Mouse (Mus musculus) ovary, postnatal 10 days (tissue): ENCODE results near the gene Emc7.
"Not testable (repeated sequence)": the region's sequence is repeated elsewhere in the genome, so short reads cannot be mapped to it uniquely, and the experiment has no call there.

ENCODE experiments used
- DNase-seq: peaks from one replicate; pipeline ENCODE4 v3.0.0; 2022; ENCODE audit warnings: low spot score

The Emc7 gene

DNA sequence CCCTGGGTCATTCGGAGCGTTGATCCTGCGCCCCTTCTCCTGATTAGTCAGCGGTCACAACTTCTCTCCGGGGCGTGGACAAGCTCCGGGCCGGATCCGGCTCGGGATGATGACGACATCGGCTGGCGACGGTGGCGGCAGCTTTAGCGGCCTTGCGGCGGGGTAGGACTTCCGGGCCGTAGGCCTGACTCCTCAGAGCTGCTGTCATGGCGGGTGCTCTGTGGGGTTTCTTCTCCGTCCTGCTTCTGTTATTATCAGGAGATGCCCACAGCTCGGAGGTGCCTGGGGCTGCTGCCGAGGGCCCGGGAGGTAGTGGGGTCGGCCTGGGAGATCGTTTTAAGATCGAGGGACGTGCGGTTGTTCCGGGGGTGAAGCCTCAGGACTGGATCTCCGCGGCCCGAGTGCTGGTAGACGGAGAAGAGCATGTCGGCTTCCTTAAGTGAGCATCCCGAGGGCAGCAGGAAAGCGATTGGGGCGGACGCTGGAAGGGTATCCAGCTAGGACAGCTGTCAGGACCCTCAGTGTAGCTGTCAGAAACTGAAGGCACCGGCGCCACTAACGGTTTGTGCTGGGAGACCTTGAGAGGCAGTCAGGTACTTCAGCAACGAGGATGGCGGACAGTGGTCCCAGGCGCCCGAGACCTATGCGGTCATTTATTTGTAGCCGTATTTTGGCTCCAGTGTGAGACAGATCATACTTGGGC is at the start of gene Emc7:
TSS of gene Emc7 (plus strand) at position 136 of the 703 bp plus-strand sequence.
- DNase-seq, result peak; percentile 97

DNA sequence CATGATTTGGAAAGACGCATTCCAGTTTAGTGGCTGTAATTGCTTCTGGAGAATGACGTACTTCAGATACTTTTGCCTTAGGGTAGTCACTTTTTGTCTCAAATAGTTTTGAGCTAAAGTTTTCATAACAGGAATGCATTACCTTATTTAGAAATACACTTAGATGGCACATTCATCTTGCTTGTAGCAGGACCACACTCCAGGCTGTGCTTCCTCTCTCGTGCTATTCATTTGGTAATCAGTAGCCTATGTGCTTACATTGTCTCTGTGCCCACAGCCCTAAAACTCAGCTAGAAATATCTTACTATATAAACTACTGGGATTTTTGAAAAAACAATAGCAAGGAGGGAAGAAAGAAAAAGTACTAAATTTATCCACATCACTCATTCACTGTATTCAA is 47.8 kb upstream of the Emc7 start:
- DNase-seq, result no peak

DNA sequence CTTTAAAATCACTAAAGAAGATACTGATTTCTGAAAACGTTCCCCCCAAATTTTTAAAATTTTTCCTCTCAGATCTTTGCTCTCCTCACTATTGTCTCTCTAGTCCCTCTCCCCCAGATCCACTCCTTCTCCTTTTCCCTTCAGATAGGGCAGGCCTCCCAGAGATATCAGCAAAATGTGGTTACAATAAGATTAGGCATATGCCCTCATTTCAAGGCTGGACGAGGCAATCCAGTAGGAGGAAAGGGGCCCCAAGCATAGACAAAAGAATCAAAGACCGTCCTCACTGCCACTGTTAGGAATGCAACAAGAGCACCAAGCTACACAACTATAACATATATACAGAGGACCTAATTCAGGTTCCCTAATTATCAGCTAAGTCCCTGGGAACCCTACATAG is 29.5 kb upstream of the Emc7 start:
- no peak for DNase-seq

- DNase-seq, result not testable (repeated sequence)
Observed at GRCm38 (mm10) chr2:112428534-112428933, 26.3 kb upstream of the Emc7 start.

- DNase-seq, result no peak
Observed at GRCm38 (mm10) chr2:112429665-112430064, 25.1 kb upstream of the Emc7 start.

GRCm38 (mm10) chr2:112430403-112430802 is 24.4 kb upstream of the Emc7 start:
- DNase-seq, result no peak

DNA sequence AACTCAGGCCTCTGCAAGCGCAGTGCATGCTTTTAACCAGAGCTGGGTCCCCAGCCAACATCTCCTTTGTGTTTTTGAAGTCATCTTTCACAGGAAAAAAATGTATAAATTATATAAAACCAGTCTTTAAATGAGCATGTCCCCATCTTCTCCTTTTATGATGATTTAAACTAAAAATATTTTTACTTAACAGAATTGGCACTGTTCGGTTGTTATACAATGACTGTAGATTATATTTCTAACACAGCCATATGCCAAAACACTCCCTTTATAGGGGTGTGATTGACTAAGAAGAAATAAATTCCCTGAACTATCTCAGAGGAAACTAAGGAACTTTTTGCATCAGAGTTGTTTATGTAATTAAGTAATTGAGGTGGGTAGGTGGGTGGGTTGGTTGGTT is 22.3 kb upstream of the Emc7 start:
- DNase-seq, result no peak

- no peak for DNase-seq
Observed at GRCm38 (mm10) chr2:112433359-112433758, 21.4 kb upstream of the Emc7 start.

DNA sequence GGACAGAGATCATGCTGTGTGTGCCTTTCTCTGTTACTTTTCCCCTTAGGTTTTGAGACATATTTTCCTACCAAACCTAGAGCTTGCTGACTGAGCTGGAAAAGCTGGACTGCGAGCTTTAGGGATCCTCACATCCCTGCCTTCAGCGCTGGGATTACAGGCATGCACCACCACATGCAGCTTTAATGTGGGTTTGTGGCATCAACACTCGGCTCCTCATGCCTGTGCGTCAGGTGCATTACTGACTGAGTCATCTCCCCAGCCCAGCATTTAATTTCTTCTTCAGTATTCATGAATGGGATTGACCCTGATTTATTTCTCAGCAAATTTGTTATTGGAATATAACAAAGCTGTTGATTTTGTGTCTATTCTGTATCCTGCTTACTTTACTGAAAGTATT is 18.5 kb upstream of the Emc7 start:
- DNase-seq, result no peak

DNA sequence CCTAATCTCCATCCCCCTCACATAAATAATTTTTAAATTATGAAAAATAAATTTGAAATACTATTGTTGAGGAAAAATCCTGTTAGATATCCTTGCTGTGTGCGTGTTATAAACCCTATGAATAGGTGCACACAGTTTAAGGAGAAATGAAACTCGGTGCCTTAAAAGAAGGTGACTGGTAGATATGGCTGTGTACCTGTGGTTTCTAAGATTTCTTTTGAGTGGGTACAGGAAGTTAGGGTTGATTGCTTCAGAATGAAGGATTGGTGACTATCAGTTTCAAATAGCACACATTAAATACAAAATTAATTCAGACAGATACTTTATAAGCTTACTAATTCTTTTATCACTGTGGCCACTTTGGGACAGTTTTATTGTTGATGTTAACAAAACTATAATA is 17.2 kb upstream of the Emc7 start:
- no peak for DNase-seq

DNA sequence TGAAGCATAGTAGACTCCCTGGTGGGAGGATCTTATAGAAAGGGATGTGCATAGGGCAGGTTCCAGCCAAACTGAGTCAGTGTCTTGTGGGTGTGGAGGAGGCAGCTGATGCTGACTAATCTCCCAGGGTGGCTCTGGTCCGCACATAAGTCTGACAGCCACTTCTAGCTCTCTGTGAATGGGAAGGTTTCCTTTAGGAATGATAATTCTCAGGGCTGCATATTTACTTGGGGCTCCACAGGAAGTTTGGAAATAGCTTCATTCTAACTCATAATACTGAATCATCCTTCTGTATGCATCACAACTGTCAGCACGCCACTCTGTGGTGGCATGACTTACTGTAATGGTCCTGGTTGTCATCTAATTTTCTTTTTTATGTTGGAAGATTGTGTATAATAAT is 11.3 kb upstream of the Emc7 start:
- DNase-seq, result no peak

- no peak for DNase-seq
Observed at GRCm38 (mm10) chr2:112445511-112445910, 9.3 kb upstream of the Emc7 start.

- DNase-seq, result not testable (repeated sequence)
Observed at GRCm38 (mm10) chr2:112448046-112448445, 6.8 kb upstream of the Emc7 start.

- DNase-seq, result no peak
Observed at GRCm38 (mm10) chr2:112448510-112449059, 6.2 kb upstream of the Emc7 start.

DNA sequence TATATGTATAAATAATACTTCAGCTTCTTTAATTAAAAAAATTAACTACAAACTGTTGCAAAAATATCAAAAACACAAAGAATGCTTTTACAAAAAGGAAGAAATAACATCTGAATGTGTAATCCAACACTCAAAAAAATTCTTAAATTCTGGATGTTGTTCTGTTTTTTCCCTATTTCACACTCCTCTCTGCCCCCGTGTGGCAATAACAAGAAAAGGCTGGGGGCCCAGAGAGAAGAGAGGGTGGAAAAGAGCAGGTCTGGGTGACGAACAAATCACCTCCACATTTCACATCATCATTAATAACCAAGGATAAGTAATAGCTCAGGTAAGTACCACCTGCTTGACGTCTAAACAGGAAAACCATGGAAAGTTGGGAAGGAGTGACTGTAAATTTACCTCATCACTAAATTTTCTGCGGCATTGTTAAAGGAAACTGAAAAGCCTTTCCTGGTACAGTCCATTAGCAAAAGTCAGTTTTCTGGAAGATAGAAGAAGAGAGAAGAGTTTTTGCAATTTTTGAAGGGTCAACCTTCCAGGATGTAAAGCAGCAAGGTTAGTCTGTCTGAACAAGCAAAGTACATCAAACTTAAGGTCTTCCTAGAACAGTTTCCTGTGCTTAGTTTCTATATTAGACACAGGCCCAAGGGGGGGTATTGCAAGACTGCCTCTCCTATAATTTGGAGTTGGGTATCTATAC is 5.0 kb upstream of the Emc7 start:
- no peak for DNase-seq

- not testable (repeated sequence) for DNase-seq
Observed at GRCm38 (mm10) chr2:112452513-112452912, 2.3 kb upstream of the Emc7 start.

GRCm38 (mm10) chr2:112454125-112454861 is 504 bp upstream of the Emc7 start:
- no peak for DNase-seq

GRCm38 (mm10) chr2:112460557-112460956 is 5.8 kb downstream of the Emc7 start:
- DNase-seq, result no peak

DNA sequence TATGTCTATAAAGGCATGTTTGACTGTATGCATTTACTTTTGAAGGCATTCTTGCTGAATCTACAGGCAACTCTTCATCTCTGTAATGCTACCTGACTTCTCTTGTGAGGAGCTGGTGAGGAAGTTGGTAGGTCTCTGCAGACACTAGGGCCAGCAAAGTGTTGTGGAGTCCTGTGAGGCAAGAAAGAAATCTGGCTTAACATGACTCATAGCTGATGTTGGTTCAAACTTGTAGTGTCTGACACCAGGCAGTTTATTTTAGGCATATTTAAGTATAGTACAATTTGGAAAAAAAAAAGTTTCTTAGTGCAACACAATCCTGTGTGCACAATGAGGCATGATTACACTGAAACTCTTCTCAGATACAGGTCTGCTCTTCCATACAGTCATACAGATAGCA is 14.7 kb downstream of the Emc7 start:
- no peak for DNase-seq

- DNase-seq, result no peak
Observed at GRCm38 (mm10) chr2:112470961-112471381, 16.2 kb downstream of the Emc7 start.

DNA sequence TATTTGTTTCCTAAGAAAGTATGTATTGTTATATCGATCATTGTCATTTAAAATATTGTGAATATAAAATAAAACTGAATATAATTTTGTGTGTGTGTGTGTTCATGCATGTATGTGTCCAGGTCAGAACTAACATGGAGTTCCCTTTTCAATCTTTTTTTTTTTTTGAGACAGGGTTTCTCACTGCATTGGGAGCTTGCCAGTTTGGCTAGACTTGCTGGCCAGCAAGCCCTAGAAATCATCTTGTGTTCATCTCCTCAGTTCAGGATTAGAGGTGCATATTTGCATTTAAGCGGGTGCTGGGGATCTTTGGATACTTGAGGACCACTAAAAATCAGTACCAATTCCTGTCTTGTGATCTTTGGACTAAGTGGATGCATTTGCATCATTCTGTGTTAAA is 17.3 kb downstream of the Emc7 start:
- DNase-seq, result no peak

- DNase-seq, result no peak
Observed at GRCm38 (mm10) chr2:112474997-112475724, 20.4 kb downstream of the Emc7 start.
